Mouse (Mus musculus) midbrain, embryonic 11.5 days (tissue): Measurements from ENCODE around the gene Ttll6. TPM values are rescaled to one million over a fixed set of nuclear protein-coding genes. Genes with fewer than 3 reads are reported as not detected.

Experiments
- ATAC-seq: fragments of 200-750 bp; cut with Nextera tagmentation; 2 replicates; pipeline ENCODE4 v1.8.0; 2017; ENCODE audit warnings: moderate TSS enrichment, moderate library complexity; ENCODE audit not compliant: low FRiP score
- DNase-seq: peaks from one replicate; pipeline ENCODE4 v3.0.0; 2015; ENCODE audit warnings: low spot score; ENCODE audit errors: missing footprints
- H3K27ac ChIP-seq: fragments of 300-500 bp; sonication (generic); 2 replicates; pipeline ENCODE4 v1.5.1; 2014; ENCODE audit warnings: low read depth, low read length
- H3K27me3 ChIP-seq: fragments of 300-500 bp; sonication (generic); 2 replicates; pipeline ENCODE4 v1.6.1; 2014; ENCODE audit warnings: mild to moderate bottlenecking, low read length, moderate library complexity, mixed read lengths; ENCODE audit not compliant: control insufficient read depth, insufficient read depth
- H3K36me3 ChIP-seq: fragments of 300-500 bp; sonication (generic); 2 replicates; pipeline ENCODE4 v1.6.1; 2014; ENCODE audit warnings: mild to moderate bottlenecking, low read length, moderate library complexity, mixed read lengths; ENCODE audit not compliant: control insufficient read depth, insufficient read depth
- H3K4me1 ChIP-seq: fragments of 300-500 bp; sonication (generic); 2 replicates; pipeline ENCODE4 v1.6.1; 2014; ENCODE audit warnings: low read length; ENCODE audit not compliant: control insufficient read depth, insufficient read depth
- H3K4me2 ChIP-seq: fragments of 300-500 bp; sonication (generic); 2 replicates; pipeline ENCODE4 v1.6.1; 2014; ENCODE audit warnings: mild to moderate bottlenecking, moderate library complexity
- H3K4me3 ChIP-seq: fragments of 300-500 bp; sonication (generic); 2 replicates; pipeline ENCODE4 v1.5.1; 2014; ENCODE audit warnings: low read depth, low read length
- H3K9ac ChIP-seq: fragments of 300-500 bp; sonication (generic); 2 replicates; pipeline ENCODE4 v1.6.1; 2014; ENCODE audit warnings: low read length
- H3K9me3 ChIP-seq: fragments of 300-500 bp; sonication (generic); 2 replicates; pipeline ENCODE4 v1.6.1; 2016; ENCODE audit warnings: low read length; ENCODE audit not compliant: control insufficient read depth
- WGBS: fragments of 180-500 bp; shearing (Covaris S2); extraction: QIAGEN DNeasy Blood & Tissue Kit; methylation state at CpG from one replicate; pipeline ENCODE4 v1.1.7; 2014; 5-methylcytosine and 5-hydroxymethylcytosine counted together
- polyA plus RNA-seq: library from polyadenylated mRNA; unstranded; fragments of >200 nt; fragmentation: Nextera tagmentation; extraction: Ambion mirVana; gene quantifications from 2 replicates; pipeline ENCODE4 v1.2.1, GENCODE M21; 2014

The Ttll6 gene
- polyA plus RNA-seq, 1 experiment from 2014 or later = not detected

GRCm38 (mm10) chr11:96143766-96144165 lies 10.2 kb downstream of the Ttll6 start:
- whole genome bisulfite sequencing = 63% methylated on average over 4 of the region's 4 CpGs
- no peak for ATAC-seq
- peaks cover 21% of the 10 kb centered on the region for H3K27me3 ChIP-seq

GRCm38 (mm10) chr11:96145622-96146270 lies 12.2 kb downstream of the Ttll6 start:
- Histone ChIP-seq H3K9ac (peak overlapping the region; percentile 6; the same call in 1 of the 2 replicates), H3K4me1 (0 out of 2 replicates have a peak, but pooled peaks cover 3% of the 10 kb centered on the region), H3K27me3 (peaks cover 21% of the 10 kb centered on the region), H3K27ac (no peak overlapping the region), H3K4me3 (no peak overlapping the region), H3K9me3 (no peaks in the 10 kb centered on the region), H3K36me3 (no peaks in the 10 kb centered on the region), H3K4me2 (peak overlapping the region; percentile 33)
- WGBS = 3% methylated on average over 15 of the region's 15 CpGs
- peak; percentile 96 for DNase-seq
- peak; percentile 35; the same call in 1 of the 2 replicates for ATAC-seq

More at GRCm38 (mm10) chr11:96143766-96144165, 10.2 kb downstream of the Ttll6 start:
- Histone ChIP-seq H3K9ac (no peak overlapping the region), H3K36me3 (no peaks in the 10 kb centered on the region), H3K27ac (no peak overlapping the region), H3K4me2 (no peak overlapping the region), H3K4me1 (0 out of 2 replicates have a peak, but pooled peaks cover 3% of the 10 kb centered on the region), H3K4me3 (no peak overlapping the region), H3K9me3 (no peaks in the 10 kb centered on the region)
- DNase-seq = no peak

DNA sequence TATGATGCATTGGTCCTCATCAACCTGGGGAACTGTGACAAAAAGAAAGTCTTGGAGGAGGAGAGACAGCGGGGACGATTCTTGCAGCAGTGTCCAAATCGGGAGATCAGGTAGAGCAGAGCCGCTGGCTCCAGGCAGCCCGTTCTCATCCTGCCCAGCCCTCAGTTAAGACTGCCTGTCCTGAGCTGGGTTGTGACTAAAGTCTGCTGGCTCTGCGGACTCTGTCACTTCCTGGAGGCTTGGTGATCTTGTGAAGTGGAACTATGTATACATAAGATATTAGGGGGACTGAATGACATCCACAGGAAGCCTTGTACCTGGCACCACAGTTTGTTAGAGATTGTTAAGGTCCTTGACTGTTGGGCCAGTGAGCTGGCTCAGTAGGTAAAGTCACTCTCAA lies 13.9 kb downstream of the Ttll6 start:
- H3K9ac ChIP-seq = no peak overlapping the region
- H3K4me3 ChIP-seq = no peak overlapping the region
- DNase-seq (no peak), ATAC-seq (no peak)
- no peaks in the 10 kb centered on the region for H3K36me3 ChIP-seq
- no peak overlapping the region for H3K27ac ChIP-seq
- H3K9me3 ChIP-seq = no peaks in the 10 kb centered on the region
- WGBS = 81% methylated on average over 6 of the region's 6 CpGs
- 0 out of 2 replicates have a peak, but pooled peaks cover 3% of the 10 kb centered on the region for H3K4me1 ChIP-seq
- H3K4me2 ChIP-seq = no peak overlapping the region
- H3K27me3 ChIP-seq = peaks cover 21% of the 10 kb centered on the region

DNA sequence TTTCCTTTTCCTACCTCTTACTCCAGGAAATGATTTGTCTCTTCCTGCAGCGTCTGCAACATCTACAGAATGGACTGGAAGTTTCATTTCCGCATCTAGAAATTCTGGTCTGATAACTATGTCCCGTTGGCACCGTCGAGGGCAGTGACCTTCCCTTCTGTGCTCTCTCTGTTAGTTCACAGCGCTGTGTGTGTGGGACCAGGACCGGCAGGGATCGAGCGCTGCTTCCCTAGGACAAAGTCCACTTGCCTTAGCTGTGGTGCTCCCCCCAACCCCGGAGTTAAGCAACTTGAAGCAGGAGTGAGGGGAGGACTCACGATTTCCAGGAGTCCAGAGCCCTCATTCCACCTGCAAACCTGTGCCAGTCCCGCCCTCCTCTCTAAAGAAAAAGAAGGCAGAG lies 31.2 kb downstream of the Ttll6 start:
- WGBS = 65% methylated on average over 12 of the region's 12 CpGs
- H3K4me2 ChIP-seq = no peak overlapping the region
- no peak overlapping the region for H3K27ac ChIP-seq
- no peaks in the 10 kb centered on the region for H3K4me1 ChIP-seq
- peak; percentile 78 for DNase-seq
- no peak overlapping the region for H3K9ac ChIP-seq
- no peak overlapping the region for H3K4me3 ChIP-seq
- no peak for ATAC-seq
- no peaks in the 10 kb centered on the region for H3K9me3 ChIP-seq
- peaks cover 49% of the 10 kb centered on the region for H3K27me3 ChIP-seq
- no peaks in the 10 kb centered on the region for H3K36me3 ChIP-seq

DNA sequence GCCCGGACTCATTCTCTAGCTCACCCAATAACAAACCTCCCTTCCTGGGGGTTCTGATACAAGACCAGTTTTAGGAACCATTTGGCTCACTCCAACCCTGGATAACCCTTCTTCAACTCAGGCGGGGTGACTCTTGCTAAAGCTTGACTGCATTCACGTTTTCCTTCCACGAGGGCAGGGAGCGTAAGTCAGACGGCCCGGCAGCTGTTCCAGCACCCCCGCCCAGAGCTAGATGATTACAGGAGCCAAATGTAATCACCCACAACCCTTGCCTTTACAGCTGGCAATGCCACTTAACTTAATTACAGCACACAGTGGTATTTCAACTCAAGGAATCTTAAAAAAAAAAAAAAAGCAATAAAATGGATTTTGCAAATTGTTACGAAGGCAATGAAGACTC lies 34.5 kb downstream of the Ttll6 start:
- Histone ChIP-seq H3K4me3 (no peak overlapping the region), H3K9ac (no peak overlapping the region), H3K36me3 (no peaks in the 10 kb centered on the region), H3K4me1 (no peaks in the 10 kb centered on the region; the same call in 1 of the 2 replicates), H3K4me2 (no peak overlapping the region), H3K9me3 (no peaks in the 10 kb centered on the region), H3K27me3 (peaks cover 82% of the 10 kb centered on the region), H3K27ac (no peak overlapping the region)
- ATAC-seq = no peak
- DNase-seq = peak; percentile 69
- WGBS = 37% methylated on average over 9 of the region's 9 CpGs

GRCm38 (mm10) chr11:96169016-96169415 lies 35.4 kb downstream of the Ttll6 start:
- Histone ChIP-seq H3K4me3 (no peak overlapping the region), H3K27ac (no peak overlapping the region), H3K4me1 (no peaks in the 10 kb centered on the region; the same call in 1 of the 2 replicates), H3K9ac (no peak overlapping the region), H3K27me3 (peaks cover 91% of the 10 kb centered on the region), H3K9me3 (no peaks in the 10 kb centered on the region), H3K36me3 (no peaks in the 10 kb centered on the region), H3K4me2 (no peak overlapping the region)
- 15% methylated on average over 7 of the region's 7 CpGs for WGBS
- DNase-seq (no peak), ATAC-seq (no peak)

GRCm38 (mm10) chr11:96170711-96171379 lies 37.3 kb downstream of the Ttll6 start:
- H3K27me3 ChIP-seq = peaks cover 95% of the 10 kb centered on the region
- H3K9ac ChIP-seq = no peak overlapping the region
- no peak overlapping the region for H3K4me2 ChIP-seq
- H3K27ac ChIP-seq = no peak overlapping the region
- peak; percentile 94 for DNase-seq
- no peaks in the 10 kb centered on the region for H3K36me3 ChIP-seq
- ATAC-seq = no peak
- no peaks in the 10 kb centered on the region for H3K9me3 ChIP-seq
- H3K4me3 ChIP-seq = no peak overlapping the region
- WGBS = under 1% methylated on average over 20 of the region's 20 CpGs
- H3K4me1 ChIP-seq = no peaks in the 10 kb centered on the region; the same call in 1 of the 2 replicates

GRCm38 (mm10) chr11:96171601-96172000 lies 38.0 kb downstream of the Ttll6 start:
- WGBS = 0% methylated on average over 3 of the region's 3 CpGs
- Histone ChIP-seq H3K27me3 (peaks cover 98% of the 10 kb centered on the region), H3K36me3 (no peaks in the 10 kb centered on the region), H3K27ac (no peak overlapping the region), H3K4me2 (no peak overlapping the region), H3K9ac (no peak overlapping the region), H3K9me3 (no peaks in the 10 kb centered on the region), H3K4me1 (no peaks in the 10 kb centered on the region; the same call in 1 of the 2 replicates), H3K4me3 (no peak overlapping the region)
- ATAC-seq (no peak), DNase-seq (peak; percentile 92)
